Mouse (Mus musculus): ENCODE data around the gene Ppp2r5c. TPM values are rescaled to one million over a fixed set of nuclear protein-coding genes. Genes with fewer than 3 reads are reported as not detected.

Ppp2r5c gene
- polyA plus RNA-seq, 1 experiment from 2014 or later, result 148 TPM

GRCm38 (mm10) chr12:110608460-110609152 is 161.7 kb downstream of the Ppp2r5c start:
- peaks cover 15% of the 10 kb centered on the region for H3K36me3 ChIP-seq (ENCODE audit: control insufficient read depth, insufficient read depth, low read length)
- H3K4me3 ChIP-seq (ENCODE audit: low read depth, low read length), result no peak overlapping the region
- H3K27ac ChIP-seq (ENCODE audit: low read depth, low read length), result no peak overlapping the region
- WGBS, result 77% methylated on average over 11 of the region's 11 CpGs
- H3K4me1 ChIP-seq (ENCODE audit: control insufficient read depth, insufficient read depth, low read length), result peaks cover 9% of the 10 kb centered on the region
- no peaks in the 10 kb centered on the region for H3K27me3 ChIP-seq (ENCODE audit: control insufficient read depth, insufficient read depth, low read length)
- H3K4me2 ChIP-seq (ENCODE audit: low read depth, low read length), result no peak overlapping the region
- H3K9ac ChIP-seq (replicated peaks; ENCODE audit: low read depth, low read length), result no peak overlapping the region
- no peaks in the 10 kb centered on the region for H3K9me3 ChIP-seq (ENCODE audit: control insufficient read depth, low read length)
- no peak for ATAC-seq (ENCODE audit: low read depth)

- WGBS, result 85% methylated on average over 9 of the region's 9 CpGs
- H3K36me3 ChIP-seq (ENCODE audit: control insufficient read depth, insufficient read depth, low read length), result peaks cover 18% of the 10 kb centered on the region
- no peak overlapping the region for H3K9ac ChIP-seq (replicated peaks; ENCODE audit: low read depth, low read length)
- H3K4me3 ChIP-seq (ENCODE audit: low read depth, low read length), result no peak overlapping the region
- no peaks in the 10 kb centered on the region for H3K27me3 ChIP-seq (ENCODE audit: control insufficient read depth, insufficient read depth, low read length)
- peaks cover 3% of the 10 kb centered on the region for H3K4me1 ChIP-seq (ENCODE audit: control insufficient read depth, insufficient read depth, low read length)
- no peak for ATAC-seq (ENCODE audit: low read depth)
- no peak overlapping the region for H3K4me2 ChIP-seq (ENCODE audit: low read depth, low read length)
- H3K27ac ChIP-seq (ENCODE audit: low read depth, low read length), result no peak overlapping the region
- H3K9me3 ChIP-seq (ENCODE audit: control insufficient read depth, low read length), result no peaks in the 10 kb centered on the region
These were observed 162.2 kb downstream of the Ppp2r5c start for GRCm38 (mm10) chr12:110609153-110609497.

- Histone ChIP-seq H3K4me2 (ENCODE audit: low read depth, low read length) (no peak overlapping the region), H3K4me1 (ENCODE audit: control insufficient read depth, insufficient read depth, low read length) (peaks cover 3% of the 10 kb centered on the region; the same call in 1 of the 2 replicates), H3K36me3 (ENCODE audit: control insufficient read depth, insufficient read depth, low read length) (peaks cover 30% of the 10 kb centered on the region), H3K4me3 (ENCODE audit: low read depth, low read length) (no peak overlapping the region), H3K9me3 (ENCODE audit: control insufficient read depth, low read length) (no peaks in the 10 kb centered on the region), H3K27me3 (ENCODE audit: control insufficient read depth, insufficient read depth, low read length) (no peaks in the 10 kb centered on the region), H3K9ac (replicated peaks; ENCODE audit: low read depth, low read length) (no peak overlapping the region), H3K27ac (ENCODE audit: low read depth, low read length) (no peak overlapping the region)
- 94% methylated on average over 2 of the region's 2 CpGs for WGBS
- no peak for ATAC-seq (ENCODE audit: low read depth)
These were observed 163.8 kb downstream of the Ppp2r5c start for GRCm38 (mm10) chr12:110610713-110611112.

GRCm38 (mm10) chr12:110630056-110630455 is 183.1 kb downstream of the Ppp2r5c start:
- Histone ChIP-seq H3K27ac (ENCODE audit: low read depth, low read length) (no peak overlapping the region), H3K4me3 (ENCODE audit: low read depth, low read length) (no peak overlapping the region), H3K36me3 (ENCODE audit: control insufficient read depth, insufficient read depth, low read length) (peaks cover 100% of the 10 kb centered on the region), H3K27me3 (ENCODE audit: control insufficient read depth, insufficient read depth, low read length) (no peaks in the 10 kb centered on the region), H3K4me2 (ENCODE audit: low read depth, low read length) (no peak overlapping the region), H3K4me1 (ENCODE audit: control insufficient read depth, insufficient read depth, low read length) (no peaks in the 10 kb centered on the region), H3K9me3 (ENCODE audit: control insufficient read depth, low read length) (no peaks in the 10 kb centered on the region), H3K9ac (replicated peaks; ENCODE audit: low read depth, low read length) (no peak overlapping the region)
- no peak for ATAC-seq (ENCODE audit: low read depth)
- 92% methylated on average over 11 of the region's 11 CpGs for WGBS

Other genes starting within 250 kb of the Ppp2r5c start
- gene Dio3, start 168.1 kb upstream of the Ppp2r5c start, polyA plus RNA-seq (2014; fragmentation: Nextera tagmentation; extraction: Ambion mirVana), result 0.30 and 0.32 TPM in 2 replicates
- gene Dync1h1, start 154.3 kb downstream of the Ppp2r5c start, polyA plus RNA-seq (2014; fragmentation: Nextera tagmentation; extraction: Ambion mirVana), result 107 and 142 TPM in 2 replicates
- 0.28 and 0.44 TPM in 2 replicates for gene 1700001K19Rik, start 235.5 kb downstream of the Ppp2r5c start, polyA plus RNA-seq (2014; fragmentation: Nextera tagmentation; extraction: Ambion mirVana)